15 mouse cellular contexts compared by ENCODE assay signal in genomic region chr6:100581056-100581455, GRCm38 (mm10).
DNase-seq lines count a peak whose midpoint lies in the region; ATAC-seq and TF ChIP-seq lines count a peak whose summit lies in the region.
"Had no signal": no experiment of that assay in that cellular context is flagged by ENCODE, and none has a peak within 500 bp of the region (broad histone marks: within the 10 kb centered on the region; RNA-seq: fewer than 3 reads in every experiment).

No protein-coding gene starts in this region.

- no peak overlapping the region for H3K4me3 ChIP-seq in embryonic facial prominence, embryonic 13.5 days
- H3K4me3 ChIP-seq in embryonic facial prominence, embryonic 10.5 days, result no peak overlapping the region
- no peak overlapping the region for H3K4me3 ChIP-seq in midbrain, embryonic 13.5 days (replicated peaks)
- H3K4me3 ChIP-seq in midbrain, embryonic 11.5 days (ENCODE audit: low read depth, low read length), result no peak overlapping the region
- H3K4me3 ChIP-seq in forebrain, postnatal 0 days (ENCODE audit: low read depth, low read length), result no peak overlapping the region
- H3K4me3 ChIP-seq: erythroblast, embryonic 14.5 days; heart, embryonic 15.5 days; megakaryocyte, embryonic 14.5 days had no signal

- no peak for TF ChIP-seq CTCF in forebrain, postnatal 0 days (IDR thresholded peaks at IDR 0.05; ENCODE audit: low read depth)

- DNase-seq in embryonic facial prominence, embryonic 10.5 days (ENCODE audit: low spot score), result no peak
- no peak for DNase-seq in midbrain, embryonic 11.5 days (ENCODE audit: low spot score, missing footprints)
- DNase-seq in forebrain, postnatal 0 days, result peak; percentile 33
- DNase-seq in thymus, postnatal 0 days (ENCODE audit: low spot score), result peak; percentile 67
- DNase-seq in left cerebral cortex, adult 18-20 months (ENCODE audit: low spot score in 2 of 2), result no peak
- no peak for DNase-seq in layer of hippocampus, postnatal 10 days (ENCODE audit: low spot score in 2 of 2)
- DNase-seq: adrenal gland, adult 8-10 months; kidney, adult 2 months; left cerebral cortex, postnatal 4 days had no signal

- no peaks in the 10 kb centered on the region for H3K36me3 ChIP-seq in embryonic facial prominence, embryonic 13.5 days
- no peaks in the 10 kb centered on the region for H3K36me3 ChIP-seq in embryonic facial prominence, embryonic 10.5 days (replicated peaks)
- H3K36me3 ChIP-seq in midbrain, embryonic 13.5 days, result no peaks in the 10 kb centered on the region
- no peaks in the 10 kb centered on the region for H3K36me3 ChIP-seq in midbrain, embryonic 11.5 days (ENCODE audit: control insufficient read depth, insufficient read depth, low read length)
- no peaks in the 10 kb centered on the region for H3K36me3 ChIP-seq in forebrain, postnatal 0 days (ENCODE audit: insufficient read depth)
- H3K36me3 ChIP-seq: heart, embryonic 15.5 days had no signal

- H3K27me3 ChIP-seq in embryonic facial prominence, embryonic 13.5 days, result no peaks in the 10 kb centered on the region
- no peaks in the 10 kb centered on the region for H3K27me3 ChIP-seq in embryonic facial prominence, embryonic 10.5 days (replicated peaks; ENCODE audit: low read depth, poor library complexity, severe bottlenecking)
- no peaks in the 10 kb centered on the region for H3K27me3 ChIP-seq in midbrain, embryonic 13.5 days
- no peaks in the 10 kb centered on the region for H3K27me3 ChIP-seq in midbrain, embryonic 11.5 days (ENCODE audit: control insufficient read depth, insufficient read depth, low read length)
- no peaks in the 10 kb centered on the region for H3K27me3 ChIP-seq in forebrain, postnatal 0 days (ENCODE audit: insufficient read depth, low read length)
- H3K27me3 ChIP-seq: heart, embryonic 15.5 days; megakaryocyte, embryonic 14.5 days had no signal

- 0 out of 2 replicates have a peak, but pooled peaks have one; percentile 37 for ATAC-seq in embryonic facial prominence, embryonic 13.5 days (ENCODE audit: insufficient number of reproducible peaks, insufficient read depth, low FRiP score, low TSS enrichment, low read depth)
- ATAC-seq in midbrain, embryonic 13.5 days, result peak; percentile 80
- ATAC-seq in midbrain, embryonic 11.5 days (ENCODE audit: low FRiP score), result no peak
- ATAC-seq in forebrain, postnatal 0 days, result peak; percentile 23

- H3K9me3 ChIP-seq in embryonic facial prominence, embryonic 13.5 days, result no peaks in the 10 kb centered on the region
- H3K9me3 ChIP-seq in embryonic facial prominence, embryonic 10.5 days, result no peaks in the 10 kb centered on the region
- H3K9me3 ChIP-seq in midbrain, embryonic 13.5 days, result no peaks in the 10 kb centered on the region
- H3K9me3 ChIP-seq in midbrain, embryonic 11.5 days (ENCODE audit: control insufficient read depth, low read length), result no peaks in the 10 kb centered on the region
- H3K9me3 ChIP-seq in forebrain, postnatal 0 days (ENCODE audit: low read length), result no peaks in the 10 kb centered on the region
- H3K9me3 ChIP-seq: heart, embryonic 15.5 days; megakaryocyte, embryonic 14.5 days had no signal

- H3K9ac ChIP-seq in embryonic facial prominence, embryonic 13.5 days, result no peak overlapping the region
- no peak overlapping the region for H3K9ac ChIP-seq in midbrain, embryonic 13.5 days (replicated peaks)
- H3K9ac ChIP-seq in midbrain, embryonic 11.5 days (ENCODE audit: low read length), result no peak overlapping the region
- no peak overlapping the region for H3K9ac ChIP-seq in forebrain, postnatal 0 days
- H3K9ac ChIP-seq: heart, embryonic 15.5 days had no signal

- no peak overlapping the region for H3K27ac ChIP-seq in embryonic facial prominence, embryonic 13.5 days
- H3K27ac ChIP-seq in embryonic facial prominence, embryonic 10.5 days (replicated peaks), result no peak overlapping the region
- peak overlapping the region; percentile 62 for H3K27ac ChIP-seq in midbrain, embryonic 13.5 days
- no peak overlapping the region for H3K27ac ChIP-seq in midbrain, embryonic 11.5 days (ENCODE audit: low read depth, low read length)
- peak overlapping the region; percentile 46; the same call in 1 of the 2 replicates for H3K27ac ChIP-seq in forebrain, postnatal 0 days (ENCODE audit: low read depth, low read length)
- H3K27ac ChIP-seq: heart, embryonic 15.5 days; stomach, postnatal 0 days had no signal

- H3K4me1 ChIP-seq in embryonic facial prominence, embryonic 13.5 days, result peaks cover 27% of the 10 kb centered on the region
- H3K4me1 ChIP-seq in embryonic facial prominence, embryonic 10.5 days, result peaks cover 24% of the 10 kb centered on the region; the same call in 1 of the 2 replicates
- peaks cover 23% of the 10 kb centered on the region for H3K4me1 ChIP-seq in midbrain, embryonic 13.5 days (replicated peaks)
- peaks cover 10% of the 10 kb centered on the region for H3K4me1 ChIP-seq in midbrain, embryonic 11.5 days (ENCODE audit: control insufficient read depth, insufficient read depth, low read length)
- H3K4me1 ChIP-seq in forebrain, postnatal 0 days (ENCODE audit: insufficient read depth), result 0 out of 2 replicates have a peak, but pooled peaks cover 7% of the 10 kb centered on the region

- no peak overlapping the region for H3K4me2 ChIP-seq in embryonic facial prominence, embryonic 13.5 days
- H3K4me2 ChIP-seq in midbrain, embryonic 13.5 days (replicated peaks), result no peak overlapping the region
- H3K4me2 ChIP-seq in midbrain, embryonic 11.5 days, result no peak overlapping the region
- H3K4me2 ChIP-seq in forebrain, postnatal 0 days (ENCODE audit: low read depth), result no peak overlapping the region
- H3K4me2 ChIP-seq: heart, embryonic 15.5 days had no signal

Comparison
In these comparisons a context has a peak if more than half of its experiments do, and no peak if none do; other contexts are left out.
1. H3K27ac ChIP-seq: peak in midbrain, embryonic 13.5 days (single experiment) and forebrain, postnatal 0 days (single experiment); none in embryonic facial prominence, embryonic 13.5 days (single experiment), embryonic facial prominence, embryonic 10.5 days (single experiment) and midbrain, embryonic 11.5 days (single experiment).
2. DNase-seq: peak in forebrain, postnatal 0 days (single experiment) and thymus, postnatal 0 days (single experiment); none in embryonic facial prominence, embryonic 10.5 days (single experiment), midbrain, embryonic 11.5 days (single experiment), left cerebral cortex, adult 18-20 months (0 of 2) and layer of hippocampus, postnatal 10 days (0 of 2).